Mouse (Mus musculus) testis, adult 2 months (tissue): Measurements from ENCODE around the gene Sart1.

Experiments
- CTCF ChIP-seq: fragments of 200-500 bp; IDR thresholded peaks from 2 replicates; pipeline ENCODE4 v1.5.1; 2012; ENCODE audit warnings: low read depth, mild to moderate bottlenecking, inconsistent platforms, low read length, moderate library complexity; ENCODE audit not compliant: control insufficient read depth, insufficient read depth, insufficient replicate concordance
- POLR2A ChIP-seq: fragments of 200-500 bp; IDR thresholded peaks from 2 replicates; pipeline ENCODE4 v1.6.1; 2012; ENCODE audit warnings: low read depth, mild to moderate bottlenecking, inconsistent platforms, low read length, moderate library complexity; ENCODE audit not compliant: control insufficient read depth

DNA sequence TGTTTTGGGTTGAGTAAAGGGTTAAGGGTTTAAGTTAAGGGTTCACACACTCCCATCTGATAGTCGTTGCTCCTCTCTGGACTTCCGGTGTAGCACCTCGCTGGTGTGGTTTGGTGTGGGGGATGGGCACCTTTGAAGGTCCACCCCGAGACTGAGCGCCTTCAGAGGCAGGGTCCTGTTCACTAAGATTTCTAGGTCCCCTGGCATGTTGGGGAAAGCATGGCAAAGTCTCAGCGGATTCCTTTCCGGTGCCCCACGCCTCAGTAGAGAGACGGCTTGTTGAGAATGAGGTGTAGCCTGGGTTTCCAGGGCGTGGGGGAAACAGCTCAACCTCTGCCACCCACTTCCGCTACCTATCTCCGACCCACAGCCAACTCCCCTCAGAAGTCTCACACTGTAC is 1.1 kb upstream of the Sart1 start:
- TF ChIP-seq CTCF (no peak), POLR2A (no peak)
